Mouse (Mus musculus): ENCODE measurements around the gene Spaca4.

Gene Spaca4

DNA sequence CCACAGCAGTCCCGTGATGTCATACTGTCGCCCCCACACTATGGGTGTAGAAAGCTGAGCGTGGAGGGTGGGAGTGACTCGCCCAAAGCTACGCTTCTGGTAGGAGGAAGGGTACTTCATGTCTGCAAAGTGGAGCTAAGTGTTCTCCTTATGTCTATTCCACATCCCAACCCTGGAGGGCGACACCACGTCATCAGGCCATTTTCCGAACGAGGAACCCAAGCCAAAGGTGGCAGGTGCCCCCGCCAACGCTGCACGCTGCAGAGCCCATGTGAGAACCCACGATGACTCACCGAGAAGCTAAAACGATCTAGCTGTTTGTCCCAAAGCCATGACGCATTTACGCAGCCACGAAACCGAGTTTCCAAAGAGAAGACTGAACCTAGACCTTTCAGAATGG is 16.7 kb upstream of the Spaca4 start:
- ChIA-PET CTCF (interaction anchor here (0.5 to 7.7 kb wide), 51 partner anchors 9 to 775 kb away, joined by 3 to 145 read pairs (median 4); partner anchors contain the start of genes Ccdc114 (in 2 of the 4), Kdelr1 (in 2 of the 4), Lmtk3 (in 2 of the 4) and Cyth2 (in 1 of the 4)), POLR2A (interaction anchor here in 3 of 4 experiments (0.5 to 7.4 kb wide), 37 partner anchors 8 to 342 kb away, joined by 3 to 94 read pairs (median 4); partner anchors contain the start of genes Fam83e (in 3 of the 3), Sphk2 (in 3 of the 3), Ccdc114 (in 1 of the 3) and Cyth2 (in 1 of the 3))

DNA sequence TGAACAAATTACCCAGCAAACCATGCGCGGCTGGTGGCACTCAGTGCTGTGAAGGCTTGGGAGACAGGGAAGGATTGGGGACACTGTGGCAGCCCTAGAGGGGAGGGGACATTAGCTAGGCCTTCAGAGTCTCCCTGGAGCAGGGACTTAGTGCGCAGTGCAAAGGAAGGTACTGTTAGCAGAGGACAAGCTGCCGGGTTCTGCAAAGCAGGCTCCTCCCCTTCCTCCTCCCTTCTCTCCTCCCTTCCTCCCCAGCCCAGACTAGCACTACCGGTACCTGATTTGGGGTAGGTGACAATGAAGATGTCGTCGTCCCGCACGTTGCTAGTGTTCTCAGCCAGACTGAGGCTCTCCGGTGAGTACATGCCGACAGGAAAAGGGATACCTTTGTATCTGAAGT is 16.2 kb upstream of the Spaca4 start:
- CTCF ChIA-PET = interaction anchor here (0.5 to 7.7 kb wide), 46 partner anchors 9 to 776 kb away, joined by 3 to 145 read pairs (median 4); partner anchors contain the start of genes Ccdc114 (in 2 of the 4), Kdelr1 (in 2 of the 4), Lmtk3 (in 2 of the 4) and Cyth2 (in 1 of the 4)

DNA sequence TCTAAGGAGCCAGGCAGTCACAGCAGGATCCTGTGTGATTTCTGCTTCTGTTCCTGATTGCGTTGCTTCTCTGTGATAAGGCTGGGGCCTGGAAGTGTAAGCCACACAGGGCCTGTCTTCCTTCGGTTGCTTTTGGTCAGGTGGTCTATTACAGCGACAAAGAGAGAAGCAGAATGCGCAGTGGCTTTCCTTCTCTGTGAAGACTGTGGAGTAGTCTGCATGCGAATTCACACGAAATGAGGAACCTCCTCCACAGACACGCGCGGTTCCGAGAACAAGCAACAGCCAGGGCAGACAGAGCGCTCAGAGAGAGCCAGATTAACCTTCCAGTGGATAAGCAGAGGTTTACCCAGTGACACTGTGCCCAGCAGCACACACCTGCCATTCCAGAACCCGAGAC is 15.7 kb upstream of the Spaca4 start:
- ChIA-PET POLR2A (interaction anchor here in 3 of 4 experiments (0.9 to 7.4 kb wide), 17 partner anchors 9 to 134 kb away, joined by 3 to 94 read pairs (median 4); partner anchors contain the start of genes Sphk2 (in 3 of the 3), Fam83e (in 1 of the 3) and Kdelr1 (in 1 of the 3)), CTCF (interaction anchor here (0.9 to 7.7 kb wide), 17 partner anchors 11 to 261 kb away, joined by 3 to 145 read pairs (median 6); partner anchors contain the start of genes Ccdc114 (in 1 of the 4), Fam83e (in 1 of the 4) and Lmtk3 (in 1 of the 4))

More for the DNA sequence above, 16.2 kb upstream of the Spaca4 start:
- POLR2A ChIA-PET = interaction anchor here in 3 of 4 experiments (0.5 to 7.4 kb wide), 34 partner anchors 8 to 341 kb away, joined by 3 to 94 read pairs (median 4); partner anchors contain the start of genes Fam83e (in 3 of the 3), Sphk2 (in 3 of the 3), Ccdc114 (in 1 of the 3) and Cyth2 (in 1 of the 3)

DNA sequence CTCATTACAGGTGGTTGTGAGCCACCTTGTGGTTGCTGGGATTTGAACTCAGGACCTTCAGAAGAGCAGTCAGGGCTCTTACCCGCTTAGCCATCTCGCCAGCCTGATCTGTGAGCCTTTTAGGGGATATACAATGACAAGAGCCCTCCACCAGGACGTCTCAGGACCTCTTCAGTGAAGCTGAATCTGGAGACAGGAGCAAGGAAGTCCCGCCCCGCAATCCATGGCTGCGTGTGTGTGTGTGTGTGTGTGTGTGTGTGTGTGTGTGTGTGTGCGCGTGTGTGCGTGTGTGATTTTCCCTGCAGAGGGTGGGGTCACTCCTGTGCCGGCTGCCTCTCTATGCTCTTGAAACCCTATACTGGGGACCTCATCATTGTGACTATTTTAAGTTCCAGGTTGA is 14.2 kb upstream of the Spaca4 start:
- ChIA-PET POLR2A (interaction anchor here (0.6 to 5.8 kb wide), 36 partner anchors 9 to 479 kb away, joined by 3 to 102 read pairs (median 4); partner anchors contain the start of genes Sphk2 (in 3 of the 4), Cyth2 (in 2 of the 4), Fam83e (in 2 of the 4) and Ccdc114 (in 1 of the 4)), CTCF (interaction anchor here (0.5 to 2.8 kb wide), 77 partner anchors 9 to 485 kb away, joined by 3 to 120 read pairs (median 5); partner anchors contain the start of genes Kdelr1 (in 3 of the 4), Ccdc114 (in 2 of the 4), Cyth2 (in 2 of the 4) and Fam83e (in 1 of the 4))

DNA sequence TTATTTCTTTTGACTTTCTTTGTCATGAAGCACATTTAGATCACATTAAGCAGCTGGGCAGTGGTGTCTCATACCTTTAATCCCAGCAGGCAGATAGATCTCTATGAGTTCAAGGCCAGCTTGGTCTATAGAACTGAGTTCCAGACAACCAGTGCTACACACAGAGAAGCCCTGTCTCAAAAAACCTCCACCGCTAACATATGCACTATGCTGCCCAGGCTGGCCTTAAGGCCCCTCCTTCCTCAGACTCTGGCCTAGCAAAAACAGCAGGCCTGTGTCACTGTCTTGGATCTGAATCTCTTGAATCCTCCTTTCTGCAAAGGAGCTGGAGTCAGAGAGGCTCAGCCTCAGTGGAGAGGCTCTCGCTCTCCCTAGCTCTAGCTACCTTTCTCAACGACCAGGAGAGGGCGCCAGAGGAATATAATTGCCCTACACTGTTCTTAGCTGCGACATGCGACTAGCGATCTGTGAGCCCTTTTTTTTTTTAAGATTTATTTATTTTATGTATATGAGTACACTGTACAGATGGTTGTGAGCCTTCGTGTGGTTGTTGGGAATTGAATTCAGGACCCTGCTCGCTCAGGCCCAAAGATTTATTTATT is 13.7 kb upstream of the Spaca4 start:
- ChIA-PET CTCF (interaction anchor here (0.5 to 2.8 kb wide), 100 partner anchors 8 to 455 kb away, joined by 3 to 120 read pairs (median 5); partner anchors contain the start of genes Cyth2 (in 3 of the 4), Kdelr1 (in 3 of the 4), Ccdc114 (in 2 of the 4) and Lmtk3 (in 2 of the 4)), POLR2A (interaction anchor here (0.6 to 5.8 kb wide), 46 partner anchors 8 to 479 kb away, joined by 3 to 102 read pairs (median 4); partner anchors contain the start of genes Cyth2 (in 4 of the 4), Sphk2 (in 3 of the 4), Fam83e (in 2 of the 4) and Ccdc114 (in 1 of the 4))

DNA sequence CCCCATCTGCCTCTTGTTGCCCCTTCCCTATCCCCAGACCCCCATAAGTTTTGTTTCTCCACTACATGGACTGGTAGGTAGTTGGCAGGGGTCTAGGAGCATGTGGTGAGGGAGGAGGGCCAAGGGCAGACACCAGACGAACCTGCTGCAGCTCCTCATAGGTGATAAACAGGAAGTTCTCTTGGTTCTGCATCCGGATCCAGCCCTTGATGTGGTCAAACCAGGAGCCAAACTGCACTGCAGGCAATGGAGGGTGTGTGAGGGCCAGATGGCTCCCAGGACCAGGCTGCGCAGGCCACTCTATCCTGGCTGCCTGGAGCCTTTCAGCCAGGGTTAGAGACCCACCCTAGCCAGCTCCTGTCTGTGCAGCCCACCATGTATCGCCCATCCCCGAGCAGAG is 7.9 kb upstream of the Spaca4 start:
- CTCF ChIA-PET = interaction anchor here in 1 of 4 experiments (0.9 kb wide), 1 partner anchor 13 kb away, joined by 5 read pairs; the partner anchor contains the start of gene Fam83e
- POLR2A ChIA-PET = interaction anchor here in 3 of 4 experiments (0.5 to 9.4 kb wide), 4 partner anchors 14 to 333 kb away, joined by 3 to 250 read pairs (median 82); partner anchors contain the start of genes Fam83e (in 2 of the 3), Sphk2 (in 2 of the 3) and Rpl18 (in 1 of the 3)

DNA sequence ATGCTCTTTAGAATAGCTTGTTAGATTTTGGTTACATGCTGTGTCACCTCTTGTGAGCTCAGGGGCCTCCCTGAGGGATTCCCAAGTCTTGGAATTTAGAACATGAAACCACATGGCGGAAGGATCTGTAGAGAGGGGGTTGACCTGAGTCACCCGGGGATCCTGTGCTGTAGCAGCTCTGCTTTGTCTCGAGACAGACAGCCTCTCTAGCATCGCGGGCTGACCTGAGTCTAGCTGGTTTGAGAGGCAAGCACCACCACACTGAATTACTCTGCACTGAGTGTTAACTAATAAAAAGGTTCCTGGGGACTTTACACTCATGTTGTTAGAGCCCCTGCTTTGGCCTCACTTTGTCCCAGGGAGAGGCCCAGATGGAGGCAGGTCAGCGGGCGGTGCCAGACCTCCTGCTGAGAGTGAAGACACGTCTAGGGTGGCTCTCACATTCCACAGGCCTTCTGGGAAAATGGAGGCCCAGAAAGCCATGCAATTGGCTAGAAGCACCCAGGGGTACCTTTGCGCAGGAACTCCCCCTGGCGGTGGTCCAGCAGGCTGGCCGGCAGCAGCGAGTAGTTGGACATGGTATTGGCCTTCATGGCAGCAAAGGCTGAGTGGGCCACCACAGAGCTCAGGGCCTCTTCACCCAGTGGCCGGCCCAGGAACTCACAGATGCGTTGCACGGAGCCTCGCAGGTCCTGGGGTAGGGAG is 5.3 kb upstream of the Spaca4 start:
- POLR2A ChIA-PET = interaction anchor here (0.9 to 9.4 kb wide), 28 partner anchors 9 to 273 kb away, joined by 3 to 250 read pairs (median 5); partner anchors contain the start of genes Sphk2 (in 4 of the 4), Fam83e (in 3 of the 4), Rpl18 (in 2 of the 4) and Cyth2 (in 1 of the 4)
- CTCF ChIA-PET = interaction anchor here (0.6 to 2.9 kb wide), 24 partner anchors 8 to 533 kb away, joined by 3 to 14 read pairs (median 4); partner anchors contain the start of genes Fam83e (in 2 of the 4), Ccdc114 (in 1 of the 4), Lmtk3 (in 1 of the 4) and Rpl18 (in 1 of the 4)

DNA sequence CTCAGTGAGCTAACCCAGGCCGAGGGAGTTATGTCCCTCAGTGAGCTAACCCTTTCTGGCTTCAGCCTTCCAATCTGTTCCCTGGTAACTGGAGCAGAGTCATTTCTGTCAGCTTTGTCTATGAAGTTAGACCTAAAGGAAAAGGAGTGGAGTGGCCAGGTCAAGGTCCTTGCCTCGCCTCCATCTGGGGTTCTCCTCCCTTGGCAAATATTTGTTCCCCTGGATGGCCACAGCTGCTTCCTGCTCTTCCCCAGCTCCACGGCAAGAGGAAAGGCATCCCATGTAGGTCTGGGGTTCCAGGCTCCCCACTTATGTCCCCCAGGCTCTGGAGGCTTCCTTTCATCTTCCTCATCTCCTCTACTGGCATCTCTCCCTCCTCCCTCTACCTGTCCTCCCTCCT is 2.0 kb upstream of the Spaca4 start:
- ChIA-PET POLR2A (interaction anchor here (0.8 to 18.3 kb wide), 18 partner anchors 8 to 268 kb away, joined by 3 to 640 read pairs (median 4); partner anchors contain the start of genes Sphk2 (in 4 of the 4), Rpl18 (in 3 of the 4), Fam83e (in 2 of the 4) and Car11 (in 1 of the 4)), CTCF (interaction anchor here in 3 of 4 experiments (0.9 to 1.8 kb wide), 4 partner anchors 9 to 74 kb away, joined by 3 to 8 read pairs (median 4); no protein-coding TSS in a partner anchor)

DNA sequence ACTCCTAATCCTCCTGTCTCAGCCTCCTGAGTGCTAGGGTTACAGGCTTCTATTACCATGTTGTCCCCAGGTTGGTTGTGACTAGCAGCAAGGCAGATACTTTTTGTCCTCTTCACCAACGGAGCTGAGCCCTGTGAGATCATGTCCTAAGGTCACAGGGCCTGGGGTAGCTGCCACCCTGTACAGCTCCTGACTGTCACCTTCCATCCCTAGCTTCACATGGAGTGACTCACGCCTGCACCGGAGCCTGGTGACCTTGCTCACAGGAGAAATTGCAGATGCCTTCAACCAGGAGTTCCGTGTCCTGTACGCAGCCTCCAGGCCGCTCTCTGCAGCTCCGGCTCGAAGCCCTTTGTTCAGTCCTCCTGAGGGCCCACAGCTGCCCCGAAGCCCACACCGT is 806 bp upstream of the Spaca4 start:
- ChIA-PET POLR2A (interaction anchor here (0.9 to 18.3 kb wide), 19 partner anchors 7 to 95 kb away, joined by 3 to 640 read pairs (median 4); partner anchors contain the start of genes Sphk2 (in 4 of the 4), Rpl18 (in 3 of the 4), Fam83e (in 2 of the 4) and Car11 (in 1 of the 4)), CTCF (interaction anchor here in 2 of 4 experiments (0.9 to 1.3 kb wide), 2 partner anchors 75 kb away, joined by 3 to 5 read pairs; no protein-coding TSS in a partner anchor)

DNA sequence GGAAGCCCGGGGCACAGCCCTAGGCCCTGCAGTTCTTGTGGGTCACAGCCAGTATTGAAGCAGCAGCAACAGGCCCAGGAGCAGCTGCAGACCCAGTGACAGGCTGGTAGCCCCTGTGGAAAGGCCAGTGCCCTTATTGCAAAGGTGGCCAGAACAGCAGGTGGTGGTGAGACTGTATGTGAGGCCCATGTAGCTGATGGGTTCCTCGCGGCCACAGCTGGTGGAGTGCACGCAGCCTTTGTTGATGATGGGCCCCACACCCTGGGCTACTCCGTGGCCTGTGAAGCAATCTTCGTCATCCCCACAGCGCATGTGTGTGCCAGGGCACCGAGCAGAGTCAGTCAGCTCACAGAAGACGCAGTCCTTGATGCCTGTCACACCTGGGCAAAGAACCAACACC is 462 bp downstream of the Spaca4 start:
- ChIA-PET CTCF (interaction anchor here in 2 of 4 experiments (0.6 to 1.3 kb wide), 4 partner anchors 14 to 692 kb away, joined by 3 to 4 read pairs (median 4); no protein-coding TSS in a partner anchor), POLR2A (interaction anchor here in 3 of 4 experiments (0.6 to 18.3 kb wide), 13 partner anchors 5 to 269 kb away, joined by 3 to 640 read pairs (median 4); partner anchors contain the start of genes Rpl18 (in 3 of the 3), Fam83e (in 2 of the 3), Sphk2 (in 2 of the 3) and Car11 (in 1 of the 3))

DNA sequence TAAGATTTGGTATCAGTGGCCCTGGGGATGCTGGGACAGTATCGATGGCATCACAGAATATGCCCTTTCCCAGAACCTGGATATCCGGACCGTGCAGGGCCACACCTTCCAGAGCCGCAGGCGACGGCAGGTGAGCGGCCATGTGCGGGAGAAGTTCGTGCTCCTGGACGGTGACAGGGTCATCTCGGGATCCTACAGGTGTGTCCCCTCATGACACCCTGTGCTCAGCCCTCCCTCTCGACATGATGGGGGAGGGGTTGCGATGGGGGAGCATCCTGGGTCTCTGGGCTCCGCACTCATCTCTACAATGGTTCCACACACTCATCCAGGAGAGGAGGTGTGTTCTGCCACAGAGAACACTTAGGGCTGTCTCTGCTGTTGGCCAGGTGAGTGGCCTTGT is 1.8 kb downstream of the Spaca4 start:
- ChIA-PET CTCF (interaction anchor here in 3 of 4 experiments (0.6 to 1.5 kb wide), 3 partner anchors 16 to 331 kb away, joined by 3 to 5 read pairs (median 3); no protein-coding TSS in a partner anchor), POLR2A (interaction anchor here in 2 of 4 experiments (1.0 to 18.3 kb wide), 4 partner anchors 8 to 91 kb away, joined by 3 to 640 read pairs (median 53); partner anchors contain the start of genes Car11 (in 1 of the 2), Cyth2 (in 1 of the 2), Dbp (in 1 of the 2) and Rpl18 (in 1 of the 2))

DNA sequence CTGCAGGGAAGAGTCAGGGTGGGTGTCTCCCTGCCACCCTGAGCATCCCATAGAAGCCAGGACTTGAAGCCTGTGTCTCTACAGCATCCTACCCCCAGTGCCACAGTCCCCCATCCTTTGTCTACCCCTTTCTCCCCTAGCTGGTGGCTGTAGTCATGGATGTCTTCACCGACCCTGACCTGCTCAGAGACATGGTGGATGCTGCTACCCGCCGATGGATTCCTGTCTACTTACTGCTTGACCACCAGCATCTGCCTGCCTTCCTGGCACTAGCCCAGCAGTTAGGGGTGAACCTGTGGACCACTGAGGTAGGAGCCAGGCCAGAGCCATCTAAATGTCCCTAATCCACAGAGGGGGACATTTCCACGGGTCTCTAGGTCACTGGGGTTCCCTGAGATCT is 2.3 kb downstream of the Spaca4 start:
- CTCF ChIA-PET = interaction anchor here in 1 of 4 experiments (1.5 kb wide), 1 partner anchor 16 kb away, joined by 5 read pairs; no protein-coding TSS in a partner anchor
- POLR2A ChIA-PET = interaction anchor here in 3 of 4 experiments (1.0 to 18.3 kb wide), 13 partner anchors 6 to 91 kb away, joined by 3 to 640 read pairs (median 28); partner anchors contain the start of genes Car11 (in 2 of the 3), Cyth2 (in 2 of the 3), Dbp (in 2 of the 3) and Lmtk3 (in 1 of the 3)

DNA sequence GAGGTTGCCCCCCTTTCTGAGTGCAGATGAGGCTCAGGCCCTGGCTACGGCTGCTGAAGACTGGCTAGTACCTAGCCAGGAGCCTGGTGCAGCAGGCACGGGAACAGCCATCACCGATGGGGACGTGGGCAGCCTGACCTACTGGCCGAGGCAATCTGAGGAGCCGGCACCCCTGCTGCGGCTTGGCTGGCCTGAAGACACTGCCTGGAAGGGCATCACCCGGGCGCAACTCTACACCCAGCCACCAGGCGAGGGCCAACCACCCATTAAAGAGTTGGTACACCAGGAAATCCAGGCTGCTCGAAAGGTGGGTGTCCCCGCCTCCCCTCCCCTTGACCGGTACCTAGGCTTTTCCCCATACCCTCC is 3.3 kb downstream of the Spaca4 start:
- CTCF ChIA-PET = interaction anchor here in 1 of 4 experiments (1.5 to 2.5 kb wide), 2 partner anchors 8 to 17 kb away, joined by 5 to 14 read pairs; no protein-coding TSS in a partner anchor
- POLR2A ChIA-PET = interaction anchor here (0.6 to 18.3 kb wide), 18 partner anchors 7 to 295 kb away, joined by 3 to 640 read pairs (median 20); partner anchors contain the start of genes Cyth2 (in 3 of the 4), Dbp (in 3 of the 4), Car11 (in 2 of the 4) and Ccdc114 (in 1 of the 4)

DNA sequence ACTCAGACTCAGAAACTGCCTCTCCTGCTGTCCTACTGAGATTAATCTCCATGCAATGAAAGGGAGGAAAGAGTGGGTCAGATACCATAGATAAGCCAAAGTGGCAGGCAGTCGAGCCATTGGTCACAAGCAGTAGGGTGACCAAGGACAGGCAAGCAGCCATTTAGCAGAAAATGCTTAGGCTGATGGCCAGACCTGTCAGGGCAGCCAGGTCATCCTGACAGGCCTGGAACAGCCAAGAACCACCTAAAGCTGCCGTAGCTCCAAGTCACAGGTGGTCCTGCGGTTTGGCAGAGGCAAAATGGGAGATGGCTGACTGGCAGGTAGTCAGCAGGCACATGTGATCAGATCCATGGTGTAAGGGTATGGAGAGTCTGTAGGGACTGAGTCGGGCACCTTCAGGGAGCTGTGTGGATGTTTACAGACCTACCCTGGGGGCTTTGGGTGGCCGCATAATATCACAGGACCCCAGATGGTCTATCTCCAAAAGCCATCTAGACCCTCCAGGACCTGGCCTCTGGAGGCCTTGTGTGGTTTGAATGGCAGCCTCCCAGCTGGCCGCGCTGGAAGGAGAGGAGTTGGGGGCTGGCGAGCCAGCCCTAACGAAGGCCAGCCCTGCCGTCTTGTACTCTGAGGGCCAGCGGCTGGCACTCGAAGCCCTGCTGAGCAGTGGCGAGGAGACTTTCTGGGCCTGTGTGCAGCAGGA is 3.8 kb downstream of the Spaca4 start:
- CTCF ChIA-PET = interaction anchor here (0.7 to 3.4 kb wide), 16 partner anchors 8 to 270 kb away, joined by 3 to 19 read pairs (median 5); partner anchors contain the start of genes Cyth2 (in 1 of the 4) and Ntn5 (in 1 of the 4)
- POLR2A ChIA-PET = interaction anchor here (0.5 to 18.3 kb wide), 64 partner anchors 7 to 379 kb away, joined by 3 to 640 read pairs (median 4); partner anchors contain the start of genes Dbp (in 4 of the 4), Car11 (in 2 of the 4), Cyth2 (in 2 of the 4) and Kdelr1 (in 2 of the 4)

DNA sequence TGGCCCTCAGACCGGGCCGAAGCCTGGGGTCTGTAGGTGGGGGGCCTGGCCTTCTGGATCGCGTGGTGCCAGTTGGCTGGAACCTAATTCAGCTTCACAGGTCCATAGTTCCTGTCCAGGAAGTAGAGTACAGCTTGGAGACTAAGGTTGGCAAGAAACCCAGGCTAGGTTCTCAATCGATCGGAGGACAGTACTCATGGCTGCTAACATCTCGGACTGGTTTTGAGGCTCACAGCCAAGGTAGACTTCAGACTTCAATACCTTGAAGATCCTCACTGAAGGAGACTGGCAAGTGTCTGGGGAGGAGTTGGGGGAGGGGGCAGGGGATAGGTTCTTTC is 4.4 kb downstream of the Spaca4 start:
- ChIA-PET CTCF (interaction anchor here (0.6 to 3.4 kb wide), 26 partner anchors 8 to 380 kb away, joined by 3 to 19 read pairs (median 4); partner anchors contain the start of genes Cyth2 (in 1 of the 4) and Ntn5 (in 1 of the 4)), POLR2A (interaction anchor here (0.5 to 18.3 kb wide), 77 partner anchors 8 to 437 kb away, joined by 3 to 640 read pairs (median 4); partner anchors contain the start of genes Dbp (in 4 of the 4), Car11 (in 2 of the 4), Cyth2 (in 2 of the 4) and Ftl1 (in 2 of the 4))

Measured in embryonic stem cell, embryonic (primary cell).